Mouse (Mus musculus): Measurements from ENCODE around the gene Col9a3. TPM values are rescaled to one million over a fixed set of nuclear protein-coding genes. Genes with fewer than 3 reads are reported as not detected.

The Col9a3 gene
- polyA plus RNA-seq, 1 experiment from 2014 or later = 8.8 TPM

Other genes with a start within 250 kb of the Col9a3 start
- gene Slco4a1, start 141.5 kb upstream of the Col9a3 start, polyA plus RNA-seq (2015; fragmentation: Nextera tagmentation; extraction: Ambion mirVana) = 2.2 and 2.3 TPM in 2 replicates
- 8.6 and 9.7 TPM in 2 replicates for gene Ntsr1, start 97.8 kb upstream of the Col9a3 start, polyA plus RNA-seq (2015; fragmentation: Nextera tagmentation; extraction: Ambion mirVana)
- 43.4 and 44.8 TPM in 2 replicates for gene Mrgbp, start 16.5 kb upstream of the Col9a3 start, polyA plus RNA-seq (2015; fragmentation: Nextera tagmentation; extraction: Ambion mirVana)
- gene Ogfr, start 8.5 kb upstream of the Col9a3 start, polyA plus RNA-seq (2015; fragmentation: Nextera tagmentation; extraction: Ambion mirVana) = 63.8 and 76.1 TPM in 2 replicates
- 0.21 and 0.23 TPM in 2 replicates for gene Tcfl5, start 44.9 kb downstream of the Col9a3 start, polyA plus RNA-seq (2015; fragmentation: Nextera tagmentation; extraction: Ambion mirVana)
- gene Dido1, start 112.2 kb downstream of the Col9a3 start, polyA plus RNA-seq (2015; fragmentation: Nextera tagmentation; extraction: Ambion mirVana) = 28.4 and 29.7 TPM in 2 replicates
- gene Gid8, start 112.3 kb downstream of the Col9a3 start, polyA plus RNA-seq (2015; fragmentation: Nextera tagmentation; extraction: Ambion mirVana) = 55.8 TPM in 2 replicates
- 0.58 and 1.6 TPM in 2 replicates for gene Slc17a9, start 127.5 kb downstream of the Col9a3 start, polyA plus RNA-seq (2015; fragmentation: Nextera tagmentation; extraction: Ambion mirVana)
- not detected in 2 replicates for gene Bhlhe23, start 179.1 kb downstream of the Col9a3 start, polyA plus RNA-seq (2015; fragmentation: Nextera tagmentation; extraction: Ambion mirVana)